Mouse (Mus musculus): ENCODE results near the gene Zfp975. TPM values are rescaled to one million over a fixed set of nuclear protein-coding genes. Genes with fewer than 3 reads are reported as not detected.
"Not testable (repeated sequence)": the region's sequence is repeated elsewhere in the genome, so short reads cannot be mapped to it uniquely, and the experiment has no call there.

Gene Zfp975
- polyA plus RNA-seq (2015; fragmentation: Nextera tagmentation; extraction: Ambion mirVana) = 1.8 and 1.9 TPM in 2 replicates

GRCm38 (mm10) chr7:42692362-42693158, at the start of gene Zfp975:
Zfp975 (minus strand) TSS chr7:42692742.
- WGBS (ENCODE audit: insufficient replicate concordance) = under 1% methylated on average over 23 of the region's 23 CpGs
- H3K9ac ChIP-seq = peak within 1 kb of the TSS; percentile 46
- peak within 1 kb of the TSS; percentile 64 for H3K4me3 ChIP-seq (replicated peaks)
- not testable (repeated sequence) for H3K4me1 ChIP-seq (replicated peaks); H3K9me3 ChIP-seq (replicated peaks); H3K36me3 ChIP-seq (replicated peaks); H3K27me3 ChIP-seq
- H3K4me2 ChIP-seq = peak within 1 kb of the TSS; percentile 66
- peak within 1 kb of the TSS; percentile 59 for H3K27ac ChIP-seq (replicated peaks)
- ATAC-seq (ENCODE audit: insufficient read depth) = peak; percentile 98

GRCm38 (mm10) chr7:42738536-42739210, 46.1 kb upstream of the Zfp975 start:
- 74% methylated on average over 10 of the region's 10 CpGs for WGBS (ENCODE audit: insufficient replicate concordance)
- H3K36me3 ChIP-seq (replicated peaks) = no peaks in the 10 kb centered on the region
- no peak overlapping the region for H3K4me2 ChIP-seq
- no peak for ATAC-seq (ENCODE audit: insufficient read depth)
- no peaks in the 10 kb centered on the region for H3K27me3 ChIP-seq
- no peak overlapping the region for H3K4me3 ChIP-seq (replicated peaks)
- no peaks in the 10 kb centered on the region for H3K9me3 ChIP-seq (replicated peaks)
- no peak overlapping the region for H3K9ac ChIP-seq
- H3K4me1 ChIP-seq (replicated peaks) = no peaks in the 10 kb centered on the region
- H3K27ac ChIP-seq (replicated peaks) = no peak overlapping the region

GRCm38 (mm10) chr7:42726917-42727316, 34.4 kb upstream of the Zfp975 start, which contains the start of gene Gm17067:
Gm17067 (minus strand) TSS chr7:42727017.
- not testable (repeated sequence) for H3K9ac ChIP-seq; H3K4me1 ChIP-seq (replicated peaks); H3K36me3 ChIP-seq (replicated peaks); H3K27me3 ChIP-seq; H3K9me3 ChIP-seq (replicated peaks); H3K4me2 ChIP-seq; H3K27ac ChIP-seq (replicated peaks); H3K4me3 ChIP-seq (replicated peaks); ATAC-seq (ENCODE audit: insufficient read depth)
- 68% methylated on average over 4 of the region's 4 CpGs for WGBS (ENCODE audit: insufficient replicate concordance)

GRCm38 (mm10) chr7:42693251-42693650, 709 bp upstream of the Zfp975 start:
- peak overlapping the region; percentile 66 for H3K4me2 ChIP-seq
- not testable (repeated sequence) for H3K4me1 ChIP-seq (replicated peaks); H3K27me3 ChIP-seq; ATAC-seq (ENCODE audit: insufficient read depth); H3K27ac ChIP-seq (replicated peaks); H3K36me3 ChIP-seq (replicated peaks); H3K9me3 ChIP-seq (replicated peaks)
- H3K9ac ChIP-seq = peak overlapping the region; percentile 46; the same call in 1 of the 2 replicates
- 1% methylated on average over 4 of the region's 4 CpGs for WGBS (ENCODE audit: insufficient replicate concordance)
- peak overlapping the region; percentile 64 for H3K4me3 ChIP-seq (replicated peaks)

- H3K4me1 ChIP-seq (replicated peaks); H3K9ac ChIP-seq; H3K9me3 ChIP-seq (replicated peaks); H3K36me3 ChIP-seq (replicated peaks); H3K27ac ChIP-seq (replicated peaks); ATAC-seq (ENCODE audit: insufficient read depth); H3K4me3 ChIP-seq (replicated peaks); H3K4me2 ChIP-seq; H3K27me3 ChIP-seq: not testable (repeated sequence)
- 73% methylated on average over 6 of the region's 6 CpGs for WGBS (ENCODE audit: insufficient replicate concordance)
Measured at GRCm38 (mm10) chr7:42680081-42680480, 12.5 kb downstream of the Zfp975 start.

- H3K9me3 ChIP-seq (replicated peaks); H3K4me3 ChIP-seq (replicated peaks); H3K36me3 ChIP-seq (replicated peaks); H3K27me3 ChIP-seq; ATAC-seq (ENCODE audit: insufficient read depth); H3K4me1 ChIP-seq (replicated peaks); H3K27ac ChIP-seq (replicated peaks); H3K4me2 ChIP-seq; H3K9ac ChIP-seq: not testable (repeated sequence)
Measured at GRCm38 (mm10) chr7:42679646-42680045, 12.9 kb downstream of the Zfp975 start.

- 61% methylated on average over 5 of the region's 5 CpGs for WGBS (ENCODE audit: insufficient replicate concordance)
- not testable (repeated sequence) for H3K4me2 ChIP-seq; H3K9ac ChIP-seq; H3K27ac ChIP-seq (replicated peaks); H3K4me1 ChIP-seq (replicated peaks); H3K36me3 ChIP-seq (replicated peaks); H3K27me3 ChIP-seq; H3K9me3 ChIP-seq (replicated peaks); ATAC-seq (ENCODE audit: insufficient read depth); H3K4me3 ChIP-seq (replicated peaks)
Measured at GRCm38 (mm10) chr7:42660140-42660539, 32.4 kb downstream of the Zfp975 start.

- not testable (repeated sequence) for H3K4me1 ChIP-seq (replicated peaks); H3K27ac ChIP-seq (replicated peaks); H3K27me3 ChIP-seq; ATAC-seq (ENCODE audit: insufficient read depth); H3K4me3 ChIP-seq (replicated peaks); H3K36me3 ChIP-seq (replicated peaks); H3K9ac ChIP-seq; H3K4me2 ChIP-seq; H3K9me3 ChIP-seq (replicated peaks)
- WGBS (ENCODE audit: insufficient replicate concordance) = 38% methylated on average over 2 of the region's 2 CpGs
Measured at GRCm38 (mm10) chr7:42655211-42655610, 37.3 kb downstream of the Zfp975 start.

GRCm38 (mm10) chr7:42643120-42643620, 49.4 kb downstream of the Zfp975 start:
- 10% methylated on average over 3 of the region's 3 CpGs for WGBS (ENCODE audit: insufficient replicate concordance)
- not testable (repeated sequence) for H3K27me3 ChIP-seq; H3K36me3 ChIP-seq (replicated peaks); ATAC-seq (ENCODE audit: insufficient read depth); H3K9ac ChIP-seq; H3K4me1 ChIP-seq (replicated peaks); H3K27ac ChIP-seq (replicated peaks); H3K9me3 ChIP-seq (replicated peaks)
- peak overlapping the region; percentile 57 for H3K4me3 ChIP-seq (replicated peaks)
- H3K4me2 ChIP-seq = peak overlapping the region; percentile 65

- not testable (repeated sequence) for H3K27ac ChIP-seq (replicated peaks); H3K9me3 ChIP-seq (replicated peaks); H3K27me3 ChIP-seq; H3K4me1 ChIP-seq (replicated peaks); H3K36me3 ChIP-seq (replicated peaks)
- peak within 1 kb of the TSS; percentile 57 for H3K4me3 ChIP-seq (replicated peaks)
- peak within 1 kb of the TSS; percentile 65 for H3K4me2 ChIP-seq
- H3K9ac ChIP-seq = peak within 1 kb of the TSS; percentile 30; the same call in 1 of the 2 replicates
- peak; percentile 99 for ATAC-seq (ENCODE audit: insufficient read depth)
- WGBS (ENCODE audit: insufficient replicate concordance) = 3% methylated on average over 25 of the region's 25 CpGs
Measured at GRCm38 (mm10) chr7:42642152-42643115, 50.1 kb downstream of the Zfp975 start, which contains the start of gene Zfp976. Zfp976 (minus strand) TSS chr7:42642588.

- not testable (repeated sequence) for H3K27ac ChIP-seq (replicated peaks); ATAC-seq (ENCODE audit: insufficient read depth); H3K9me3 ChIP-seq (replicated peaks); H3K36me3 ChIP-seq (replicated peaks); H3K4me1 ChIP-seq (replicated peaks); H3K27me3 ChIP-seq; H3K4me3 ChIP-seq (replicated peaks); H3K9ac ChIP-seq; H3K4me2 ChIP-seq
Measured at GRCm38 (mm10) chr7:42631031-42631430, 61.5 kb downstream of the Zfp975 start.

Data from liver, embryonic 15.5 days (tissue).